Mouse (Mus musculus): ENCODE results near the gene Nrgn. TPM values are rescaled to one million over a fixed set of nuclear protein-coding genes. Genes with fewer than 3 reads are reported as not detected.

Nrgn gene
- total and polyA plus RNA-seq, 3 experiments = 0.58 to 43.5 TPM; not detected in 1

DNA sequence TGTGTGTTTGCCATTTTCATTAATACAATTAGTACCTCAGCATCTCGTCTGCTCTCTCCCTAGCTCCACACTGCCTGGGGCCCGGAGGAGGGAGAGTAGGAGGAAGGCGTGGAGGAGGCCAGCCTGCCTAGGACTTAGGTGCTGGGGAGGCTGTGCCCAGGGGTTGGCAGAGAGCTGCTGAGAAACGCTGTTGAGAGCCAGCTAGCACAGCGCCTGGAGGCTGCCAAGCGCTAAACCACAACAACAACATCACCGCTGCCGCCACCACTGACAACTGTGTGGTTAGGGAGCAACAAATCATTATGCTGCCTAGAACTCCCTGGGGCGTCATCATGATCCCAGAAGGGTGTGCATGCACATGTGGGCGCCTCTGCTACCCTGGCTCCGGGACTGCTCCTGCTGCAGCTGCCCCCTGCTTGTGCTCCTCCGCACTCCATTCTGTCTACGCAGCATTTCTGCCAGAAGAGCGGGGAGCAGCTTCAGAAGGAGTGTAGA, 23.8 kb upstream of the Nrgn start:
- TF ChIP-seq KAT2A (conservative IDR thresholded peaks at IDR 0.05; ENCODE audit: low read depth, low read length) = no peak
- no peak for TF ChIP-seq MXI1 (IDR thresholded peaks at IDR 0.05; ENCODE audit: low read depth, low read length)
- no peak for TF ChIP-seq TCF12 (IDR thresholded peaks at IDR 0.05; ENCODE audit: low read depth, low read length)
- no peak for TF ChIP-seq ETS1 (IDR thresholded peaks at IDR 0.05; ENCODE audit: low read depth, low read length)
- no peak for TF ChIP-seq UBTF (IDR thresholded peaks at IDR 0.05; ENCODE audit: borderline replicate concordance, insufficient read depth, low read depth, low read length)
- Histone ChIP-seq H3K79me2 (ENCODE audit: control insufficient read depth, insufficient read depth, low read length, poor library complexity) (no peaks in the 10 kb centered on the region), H3K9ac (ENCODE audit: control insufficient read depth, low read depth, low read length, poor library complexity, severe bottlenecking) (no peak overlapping the region), H3K9me3 (replicated peaks; ENCODE audit: insufficient read depth, low read length) (no peaks in the 10 kb centered on the region), H3K27ac (ENCODE audit: control insufficient read depth, low read depth, low read length) (no peak overlapping the region), H3K4me3 (ENCODE audit: control insufficient read depth in 1 of 2, insufficient read depth in 1 of 2, low read depth in 2 of 2, low read length in 2 of 2) (no peak overlapping the region), H3K36me3 (ENCODE audit: control insufficient read depth in 1 of 2, insufficient read depth in 2 of 2, low read length in 2 of 2) (peaks cover 0 to 24% of the 10 kb centered on the region in 2 experiments; a peak in 2 of 4 replicates), H3K4me1 (ENCODE audit: control insufficient read depth in 1 of 2, insufficient read depth in 2 of 2, low read length in 2 of 2) (peaks cover 20% of the 10 kb centered on the region in 2 experiments), H3K27me3 (ENCODE audit: control insufficient read depth in 1 of 2, insufficient read depth in 2 of 2, low read length in 2 of 2) (no peaks in the 10 kb centered on the region)
- DNase-seq (ENCODE audit: low read depth, low spot score) = no peak

DNA sequence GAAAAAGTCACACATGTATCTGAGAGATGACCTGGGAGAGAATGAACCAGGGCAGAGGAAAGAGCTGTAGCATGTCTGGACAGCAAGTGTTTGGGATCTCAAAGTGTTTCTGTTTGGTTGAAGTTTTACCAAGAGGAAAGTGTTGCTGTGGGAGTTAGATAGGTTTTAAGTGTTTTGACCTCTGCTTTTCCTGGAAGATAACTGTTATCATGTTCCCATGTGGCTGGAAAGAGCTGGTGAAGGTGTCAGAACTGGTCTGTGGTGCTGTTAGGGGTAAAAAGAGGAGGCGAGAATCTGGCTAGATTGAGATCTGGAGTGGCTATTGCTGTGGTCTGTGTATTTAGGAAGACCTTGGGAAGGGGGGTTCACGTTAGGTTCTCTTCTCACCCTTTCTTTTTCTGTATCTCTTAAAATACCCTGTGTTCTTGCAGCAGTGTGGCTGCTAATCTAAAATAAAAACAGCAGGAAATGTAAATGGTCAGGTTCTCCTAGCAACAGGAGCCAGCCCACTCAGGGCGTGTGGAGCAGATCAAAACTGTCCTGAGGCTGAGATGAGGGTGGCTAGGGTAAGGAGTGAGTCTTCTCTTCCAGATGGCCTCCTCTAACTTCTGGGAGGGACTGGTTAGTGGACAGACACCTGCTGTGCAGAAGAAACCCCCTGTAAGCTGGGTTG, 19.6 kb upstream of the Nrgn start:
- H3K27me3 ChIP-seq (ENCODE audit: control insufficient read depth in 1 of 2, insufficient read depth in 2 of 2, low read length in 2 of 2) = no peaks in the 10 kb centered on the region
- H3K4me1 ChIP-seq (ENCODE audit: control insufficient read depth in 1 of 2, insufficient read depth in 2 of 2, low read length in 2 of 2) = peaks cover 41 to 45% of the 10 kb centered on the region in 2 experiments
- no peaks in the 10 kb centered on the region for H3K79me2 ChIP-seq (ENCODE audit: control insufficient read depth, insufficient read depth, low read length, poor library complexity)
- H3K9me3 ChIP-seq (replicated peaks; ENCODE audit: insufficient read depth, low read length) = no peaks in the 10 kb centered on the region
- no peak overlapping the region for H3K9ac ChIP-seq (ENCODE audit: control insufficient read depth, low read depth, low read length, poor library complexity, severe bottlenecking)
- H3K36me3 ChIP-seq (ENCODE audit: control insufficient read depth in 1 of 2, insufficient read depth in 2 of 2, low read length in 2 of 2) = peaks cover 0 to 57% of the 10 kb centered on the region in 2 experiments; a peak in 2 of 4 replicates
- no peak for DNase-seq (ENCODE audit: low read depth, low spot score)
- peak overlapping the region in 1 of 2 experiments; percentile 18; a peak in 2 of 4 replicates for H3K4me3 ChIP-seq (ENCODE audit: control insufficient read depth in 1 of 2, insufficient read depth in 1 of 2, low read depth in 2 of 2, low read length in 2 of 2)
- peak overlapping the region; percentile 74 for H3K27ac ChIP-seq (ENCODE audit: control insufficient read depth, low read depth, low read length)
- TF ChIP-seq BHLHE40 (IDR thresholded peaks at IDR 0.05; ENCODE audit: borderline replicate concordance, low read depth, low read length) (no peak), RAD21 (IDR thresholded peaks at IDR 0.05; ENCODE audit: low read depth, low read length) (no peak), TAL1 (IDR thresholded peaks at IDR 0.05; ENCODE audit: low read length) (peak; percentile 59), ELF1 (IDR thresholded peaks at IDR 0.05; ENCODE audit: low read depth, low read length) (no peak), UBTF (IDR thresholded peaks at IDR 0.05; ENCODE audit: borderline replicate concordance, insufficient read depth, low read depth, low read length) (no peak), SIN3A (IDR thresholded peaks at IDR 0.05; ENCODE audit: low read length) (peak; percentile 44), MAX (IDR thresholded peaks at IDR 0.05; ENCODE audit: low read length) (no peak), MAFK (IDR thresholded peaks at IDR 0.05; ENCODE audit: borderline replicate concordance, low read depth, low read length) (no peak), TCF12 (IDR thresholded peaks at IDR 0.05; ENCODE audit: low read depth, low read length) (peak; percentile 79), SMC3 (IDR thresholded peaks at IDR 0.05; ENCODE audit: low read depth, low read length) (no peak), POLR2A (IDR thresholded peaks at IDR 0.05; ENCODE audit: control insufficient read depth in 1 of 2, insufficient read depth in 1 of 2, low read depth in 1 of 2, low read length in 2 of 2, poor library complexity in 1 of 2) (no peak), KAT2A (conservative IDR thresholded peaks at IDR 0.05; ENCODE audit: low read depth, low read length) (no peak), POLR2AphosphoS5 (IDR thresholded peaks at IDR 0.05; ENCODE audit: borderline replicate concordance, low read depth, low read length) (no peak), MAZ (IDR thresholded peaks at IDR 0.05; ENCODE audit: low read depth, low read length) (no peak), CHD1 (IDR thresholded peaks at IDR 0.05; ENCODE audit: low read depth, low read length) (no peak), ZMIZ1 (IDR thresholded peaks at IDR 0.05; ENCODE audit: low read depth, low read length) (no peak), HCFC1 (IDR thresholded peaks at IDR 0.05; ENCODE audit: low read depth, low read length) (no peak), ZC3H11A (IDR thresholded peaks at IDR 0.05; ENCODE audit: low read depth, low read length) (no peak), CTCF (IDR thresholded peaks at IDR 0.05 in 2 of 3, conservative IDR thresholded peaks at IDR 0.05 in 1 of 3; ENCODE audit: control insufficient read depth in 1 of 3, insufficient read depth in 1 of 3, low read depth in 2 of 3, low read length in 3 of 3, poor library complexity in 1 of 3, severe bottlenecking in 1 of 3) (no peak), MEF2A (IDR thresholded peaks at IDR 0.05; ENCODE audit: extremely low read depth, insufficient replicate concordance, low read depth, low read length, poor library complexity, severe bottlenecking) (peak; percentile 26; the same call in 1 of the 2 replicates), TBP (IDR thresholded peaks at IDR 0.05; ENCODE audit: low read depth, low read length) (no peak), NRF1 (IDR thresholded peaks at IDR 0.05; ENCODE audit: insufficient read depth, low read depth, low read length, poor library complexity, severe bottlenecking) (no peak), E2F4 (IDR thresholded peaks at IDR 0.05; ENCODE audit: borderline replicate concordance, low read depth, low read length) (no peak), ZKSCAN1 (IDR thresholded peaks at IDR 0.05; ENCODE audit: low read depth, low read length) (no peak), ETS1 (IDR thresholded peaks at IDR 0.05; ENCODE audit: low read depth, low read length) (peak; percentile 59; the same call in 1 of the 2 replicates), USF2 (IDR thresholded peaks at IDR 0.05; ENCODE audit: borderline replicate concordance in 1 of 2, insufficient read depth in 1 of 2, low read depth in 1 of 2, low read length in 2 of 2) (no peak), MXI1 (IDR thresholded peaks at IDR 0.05; ENCODE audit: low read depth, low read length) (peak; percentile 59), USF1 (IDR thresholded peaks at IDR 0.05; ENCODE audit: low read depth, low read length) (no peak)
